Mouse (Mus musculus) CH12.LX (cell line): ENCODE data around the gene E130114P18Rik. TPM values are rescaled to one million over a fixed set of nuclear protein-coding genes. Genes with fewer than 3 reads are reported as not detected.

Experiments
- DNase-seq: peaks from one replicate; pipeline ENCODE4 v3.0.0-alpha.2; 2013; ENCODE audit errors: extremely low read depth
- H3K27ac ChIP-seq: 2 replicates; pipeline ENCODE4 v1.5.1; 2012; ENCODE audit warnings: low read depth, mild to moderate bottlenecking, control low read depth, moderate library complexity; ENCODE audit not compliant: insufficient read depth
- H3K27me3 ChIP-seq: replicated peaks from 2 replicates; pipeline ENCODE3; 2012; ENCODE audit warnings: inconsistent platforms
- H3K36me3 ChIP-seq, 2 experiments: replicated peaks in 1 of 2; 2 replicates each; pipeline versions ENCODE3 to v1.6.1; 2012; ENCODE audit warnings: inconsistent platforms in 1 of 2, low read length in 1 of 2, mild to moderate bottlenecking in 1 of 2, mixed read lengths in 1 of 2, moderate library complexity in 1 of 2; ENCODE audit not compliant: control insufficient read depth in 1 of 2, insufficient read depth in 1 of 2
- H3K4me1 ChIP-seq, 2 experiments: 2 replicates each; pipeline ENCODE4 v1.6.1; 2012; ENCODE audit warnings: inconsistent platforms in 1 of 2, moderate library complexity in 1 of 2; ENCODE audit not compliant: insufficient read depth in 2 of 2, control insufficient read depth in 1 of 2
- H3K4me2 ChIP-seq: 2 replicates; pipeline ENCODE4 v1.6.1; 2012; ENCODE audit warnings: low read depth, mild to moderate bottlenecking, control low read depth; ENCODE audit not compliant: poor library complexity, insufficient read depth, severe bottlenecking
- H3K4me3 ChIP-seq, 3 experiments: fragments of 150-350 bp in 1 of 3; sonication (generic) in 1 of 3; replicated peaks in 1 of 3; 2 replicates each; pipeline versions ENCODE3 to v1.5.1; 2011 to 2012; ENCODE audit warnings: low read depth in 2 of 3, low read length in 2 of 3, mild to moderate bottlenecking in 2 of 3, moderate library complexity in 2 of 3, control low read depth in 1 of 3, improper control_type of control experiment in 1 of 3, inconsistent platforms in 1 of 3, mixed read lengths in 1 of 3; ENCODE audit not compliant: poor library complexity in 1 of 3
- H3K79me2 ChIP-seq: replicated peaks from 2 replicates; pipeline ENCODE4 v1.6.1; 2012; ENCODE audit warnings: mild to moderate bottlenecking, moderate library complexity; ENCODE audit not compliant: control insufficient read depth, poor library complexity, insufficient read depth, severe bottlenecking; ENCODE audit errors: extremely low read depth
- H3K9ac ChIP-seq: 2 replicates; pipeline ENCODE4 v1.6.1; 2012; ENCODE audit warnings: low read depth, mild to moderate bottlenecking, control low read depth, moderate library complexity; ENCODE audit not compliant: insufficient read depth
- H3K9me3 ChIP-seq: replicated peaks from 2 replicates; pipeline ENCODE3; 2012; ENCODE audit warnings: low read length, inconsistent platforms, mixed read lengths
- CTCF ChIP-seq, 2 experiments: IDR thresholded peaks in 1 of 2; conservative IDR thresholded peaks in 1 of 2; 2 replicates each; pipeline ENCODE4 v1.5.1; 2011 to 2012; ENCODE audit warnings: low read depth in 2 of 2, low read length in 2 of 2, improper control_type of control experiment in 1 of 2, inconsistent platforms in 1 of 2, mild to moderate bottlenecking in 1 of 2, moderate library complexity in 1 of 2
- E2F4 ChIP-seq: IDR thresholded peaks from 2 replicates; pipeline ENCODE4 v1.6.1; 2011; ENCODE audit warnings: low read depth, low read length, improper control_type of control experiment; ENCODE audit not compliant: insufficient replicate concordance
- ELF1 ChIP-seq: IDR thresholded peaks from 2 replicates; pipeline ENCODE4 v1.6.1; 2014; ENCODE audit warnings: low read depth, mild to moderate bottlenecking, inconsistent platforms, low read length, improper control_type of control experiment
- EP300 ChIP-seq: IDR thresholded peaks from 2 replicates; pipeline ENCODE4 v1.6.1; 2011; ENCODE audit warnings: low read length, improper control_type of control experiment
- GABPA ChIP-seq: IDR thresholded peaks from 2 replicates; pipeline ENCODE4 v1.6.1; 2012; ENCODE audit warnings: low read depth, low read length, improper control_type of control experiment, inconsistent platforms; ENCODE audit not compliant: insufficient replicate concordance
- HCFC1 ChIP-seq: IDR thresholded peaks from 2 replicates; pipeline ENCODE4 v1.6.1; 2012; ENCODE audit warnings: low read depth, mild to moderate bottlenecking, inconsistent platforms, low read length, improper control_type of control experiment
- JUND ChIP-seq: conservative IDR thresholded peaks from 2 replicates; pipeline ENCODE4 v1.6.1; 2011; ENCODE audit warnings: low read depth, low read length, improper control_type of control experiment
- KAT2A ChIP-seq: IDR thresholded peaks from 2 replicates; pipeline ENCODE4 v1.6.1; 2012; ENCODE audit warnings: low read length, improper control_type of control experiment, inconsistent platforms; ENCODE audit not compliant: insufficient replicate concordance
- MAFK ChIP-seq: IDR thresholded peaks from 2 replicates; pipeline ENCODE4 v1.6.1; 2011; ENCODE audit warnings: low read length, improper control_type of control experiment; ENCODE audit not compliant: insufficient replicate concordance
- MAX ChIP-seq: IDR thresholded peaks from 2 replicates; pipeline ENCODE4 v1.6.1; 2011; ENCODE audit warnings: low read length, improper control_type of control experiment
- MEF2A ChIP-seq: IDR thresholded peaks from 2 replicates; pipeline ENCODE4 v1.6.1; 2014; ENCODE audit warnings: low read depth, mild to moderate bottlenecking, inconsistent platforms, low read length, improper control_type of control experiment, borderline replicate concordance
- MXI1 ChIP-seq: IDR thresholded peaks from 2 replicates; pipeline ENCODE4 v1.6.1; 2011; ENCODE audit warnings: mild to moderate bottlenecking, low read depth, low read length, improper control_type of control experiment
- POLR2AphosphoS2 ChIP-seq: IDR thresholded peaks from 2 replicates; pipeline ENCODE4 v1.6.1; 2011; ENCODE audit warnings: low read depth, low read length, improper control_type of control experiment
- RAD21 ChIP-seq: IDR thresholded peaks from 2 replicates; pipeline ENCODE4 v1.6.1; 2011; ENCODE audit warnings: low read depth, mild to moderate bottlenecking, low read length, improper control_type of control experiment, moderate library complexity
- SIN3A ChIP-seq: IDR thresholded peaks from 2 replicates; pipeline ENCODE4 v1.6.1; 2012; ENCODE audit warnings: low read length, improper control_type of control experiment, inconsistent platforms
- SMC3 ChIP-seq: IDR thresholded peaks from 2 replicates; pipeline ENCODE4 v1.6.1; 2011; ENCODE audit warnings: low read depth, low read length, improper control_type of control experiment
- TBP ChIP-seq: conservative IDR thresholded peaks from 2 replicates; pipeline ENCODE4 v1.6.1; 2011; ENCODE audit warnings: low read depth, low read length, improper control_type of control experiment
- ZC3H11A ChIP-seq: IDR thresholded peaks from 2 replicates; pipeline ENCODE4 v1.6.1; 2012; ENCODE audit warnings: low read depth, mild to moderate bottlenecking, inconsistent platforms, low read length, improper control_type of control experiment
- ZMIZ1 ChIP-seq: IDR thresholded peaks from 2 replicates; pipeline ENCODE4 v1.6.1; 2012; ENCODE audit warnings: low read depth, mild to moderate bottlenecking, inconsistent platforms, low read length, improper control_type of control experiment
- ZNF384 ChIP-seq: IDR thresholded peaks from 2 replicates; pipeline ENCODE4 v1.6.1; 2012; ENCODE audit warnings: low read depth, low read length, improper control_type of control experiment, inconsistent platforms
- dilution Hi-C: fragments of 300-500 bp; cut with MboI; formaldehyde crosslinking; loops from 2 replicates; pipeline ENCODE4 v1.14.3; 2020; ENCODE audit warnings: low sequenced_read_pairs; ENCODE audit not compliant: extremely low pct_unique_long_range_greater_than_20kb, extremely low pct_ligation_motif_present
- in situ Hi-C: fragments of 300-500 bp; cut with MboI; formaldehyde crosslinking; loops from 3 replicates; pipeline ENCODE4 v1.14.3; 2019; ENCODE audit warnings: low sequenced_read_pairs, low pct_ligation_motif_present, low pct_unique_long_range_greater_than_20kb, mixed read lengths
- polyA plus RNA-seq: library from polyadenylated mRNA; unstranded; fragments of >175 nt; gene quantifications from 2 replicates; pipeline ENCODE4 v1.2.1, GENCODE M21; 2012; ENCODE audit warnings: low read depth; ENCODE audit not compliant: insufficient read length
- total RNA-seq, 2 experiments: library from RNA; depleted of rRNA; stranded (reverse); fragments of 300-350 nt in 1 of 2; fragments of >200 nt in 1 of 2; gene quantifications; 2 replicates each; pipeline ENCODE4 v1.2.3; 2012 to 2014

E130114P18Rik gene
- total and polyA plus RNA-seq, 3 experiments, result not detected

GRCm38 (mm10) chr4:97820474-97821259, 42.8 kb upstream of the E130114P18Rik start:
- H3K27me3 ChIP-seq, result no peaks in the 10 kb centered on the region
- in situ Hi-C loops (no loop called here), dilution Hi-C loops (no loop called here)
- peaks cover 58% of the 10 kb centered on the region for H3K9me3 ChIP-seq
- no peaks in the 10 kb centered on the region for H3K4me1 ChIP-seq
- H3K9ac ChIP-seq, result no peak overlapping the region
- H3K79me2 ChIP-seq, result no peaks in the 10 kb centered on the region
- H3K27ac ChIP-seq, result no peak overlapping the region
- H3K4me3 ChIP-seq, result no peak overlapping the region
- H3K4me2 ChIP-seq, result no peak overlapping the region
- DNase-seq, result no peak
- H3K36me3 ChIP-seq, result no peaks in the 10 kb centered on the region
- TF ChIP-seq TBP (no peak), MXI1 (no peak), MEF2A (no peak), ZMIZ1 (no peak), ELF1 (no peak), JUND (no peak), SIN3A (no peak), SMC3 (no peak), CTCF (conservative IDR thresholded peaks at IDR 0.05 in 1 of 2, IDR thresholded peaks at IDR 0.05 in 1 of 2; ENCODE audit: low read depth in 2 of 2, low read length in 2 of 2) (no peak), RAD21 (no peak), MAX (no peak), ZC3H11A (no peak), HCFC1 (no peak), EP300 (no peak), POLR2AphosphoS2 (no peak), MAFK (no peak), GABPA (no peak), KAT2A (no peak)
- TF ChIP-seq, all 38 proteins: peak for 0

- H3K4me2 ChIP-seq, result no peak overlapping the region
- H3K4me3 ChIP-seq, result no peak overlapping the region
- no peaks in the 10 kb centered on the region for H3K27me3 ChIP-seq
- H3K9me3 ChIP-seq, result peaks cover 54% of the 10 kb centered on the region
- in situ Hi-C loops (no loop called here), dilution Hi-C loops (no loop called here)
- no peaks in the 10 kb centered on the region for H3K36me3 ChIP-seq
- no peak for DNase-seq
- no peak overlapping the region for H3K9ac ChIP-seq
- H3K79me2 ChIP-seq, result no peaks in the 10 kb centered on the region
- H3K4me1 ChIP-seq, result no peaks in the 10 kb centered on the region
- no peak overlapping the region for H3K27ac ChIP-seq
- no peak for TF ChIP-seq E2F4
- no peak for TF ChIP-seq ZNF384
- TF ChIP-seq, all 38 proteins: peak for 0
Observed at GRCm38 (mm10) chr4:97819101-97819500, 41.2 kb upstream of the E130114P18Rik start.
